Mouse (Mus musculus) hindbrain, embryonic 10.5 days (tissue): ENCODE results near the gene Ap4s1. TPM values are rescaled to one million over a fixed set of nuclear protein-coding genes. Genes with fewer than 3 reads are reported as not detected.
A peak's percentile ranks its signal among the peaks of the same experiment; 100 is the strongest.

Experiments
- DNase-seq: peaks from one replicate; pipeline ENCODE4 v3.0.0-alpha.2; 2017; ENCODE audit warnings: low spot score
- H3K27ac ChIP-seq: fragments of 300-500 bp; sonication (generic); 2 replicates; pipeline ENCODE4 v1.5.1; 2016; ENCODE audit warnings: mild to moderate bottlenecking, moderate library complexity
- H3K27me3 ChIP-seq: fragments of 300-500 bp; sonication (generic); 2 replicates; pipeline ENCODE4 v1.6.1; 2016; ENCODE audit warnings: mild to moderate bottlenecking; ENCODE audit not compliant: poor library complexity, insufficient read depth, severe bottlenecking
- H3K36me3 ChIP-seq: fragments of 300-500 bp; sonication (generic); 2 replicates; pipeline ENCODE4 v1.6.1; 2016; ENCODE audit warnings: mild to moderate bottlenecking, moderate library complexity
- H3K4me1 ChIP-seq: fragments of 300-500 bp; sonication (generic); replicated peaks from 2 replicates; pipeline ENCODE4 v1.6.1; 2016; ENCODE audit warnings: mild to moderate bottlenecking
- H3K4me3 ChIP-seq: fragments of 300-500 bp; sonication (generic); 2 replicates; pipeline ENCODE4 v1.5.1; 2016; ENCODE audit warnings: mild to moderate bottlenecking, moderate library complexity
- H3K9me3 ChIP-seq: fragments of 300-500 bp; sonication (generic); 2 replicates; pipeline ENCODE4 v1.6.1; 2016; ENCODE audit warnings: mild to moderate bottlenecking, moderate library complexity
- WGBS: fragments of 180-500 bp; shearing (Covaris S2); methylation state at CpG from one replicate; pipeline ENCODE4 v1.1.7; 2016; 5-methylcytosine and 5-hydroxymethylcytosine counted together
- polyA plus RNA-seq: library from polyadenylated mRNA; unstranded; fragments of >200 nt; fragmentation: Nextera tagmentation; extraction: Ambion mirVana; gene quantifications from 2 replicates; pipeline ENCODE4 v1.2.1, GENCODE M21; 2016

The Ap4s1 gene
- polyA plus RNA-seq, 1 experiment from 2014 or later = 48.6 TPM

- DNase-seq = no peak
- no peak overlapping the region for H3K4me3 ChIP-seq
- no peaks in the 10 kb centered on the region for H3K27me3 ChIP-seq
- H3K27ac ChIP-seq = no peak overlapping the region
- 0 out of 2 replicates have a peak, but pooled peaks cover 4% of the 10 kb centered on the region for H3K36me3 ChIP-seq
- no peaks in the 10 kb centered on the region for H3K9me3 ChIP-seq
- 72% methylated on average over 14 of the region's 14 CpGs for WGBS
- H3K4me1 ChIP-seq = peaks cover 15% of the 10 kb centered on the region
These were observed 18.3 kb downstream of the Ap4s1 start for GRCm38 (mm10) chr12:51708941-51709686.

GRCm38 (mm10) chr12:51709741-51710140 is 18.9 kb downstream of the Ap4s1 start:
- no peak for DNase-seq
- Histone ChIP-seq H3K27ac (no peak overlapping the region), H3K9me3 (no peaks in the 10 kb centered on the region), H3K4me1 (peaks cover 10% of the 10 kb centered on the region; the same call in 1 of the 2 replicates), H3K36me3 (0 out of 2 replicates have a peak, but pooled peaks cover 4% of the 10 kb centered on the region), H3K27me3 (no peaks in the 10 kb centered on the region), H3K4me3 (no peak overlapping the region)
- WGBS = 69% methylated on average over 3 of the region's 3 CpGs

GRCm38 (mm10) chr12:51710154-51710553 is 19.3 kb downstream of the Ap4s1 start:
- 0 out of 2 replicates have a peak, but pooled peaks cover 4% of the 10 kb centered on the region for H3K36me3 ChIP-seq
- no peak for DNase-seq
- H3K27ac ChIP-seq = no peak overlapping the region
- H3K4me1 ChIP-seq = peaks cover 10% of the 10 kb centered on the region; the same call in 1 of the 2 replicates
- 69% methylated on average over 5 of the region's 5 CpGs for WGBS
- H3K27me3 ChIP-seq = no peaks in the 10 kb centered on the region
- no peaks in the 10 kb centered on the region for H3K9me3 ChIP-seq
- no peak overlapping the region for H3K4me3 ChIP-seq

- DNase-seq = no peak
- Histone ChIP-seq H3K9me3 (no peaks in the 10 kb centered on the region), H3K36me3 (peaks cover 8% of the 10 kb centered on the region; the same call in 1 of the 2 replicates), H3K27ac (no peak overlapping the region), H3K27me3 (no peaks in the 10 kb centered on the region), H3K4me3 (no peak overlapping the region), H3K4me1 (peaks cover 10% of the 10 kb centered on the region; the same call in 1 of the 2 replicates)
- WGBS = 66% methylated on average over 1 of the region's 1 CpGs
These were observed 21.9 kb downstream of the Ap4s1 start for GRCm38 (mm10) chr12:51712685-51713084.

- H3K36me3 ChIP-seq = peaks cover 35% of the 10 kb centered on the region
- no peak overlapping the region for H3K4me3 ChIP-seq
- no peaks in the 10 kb centered on the region for H3K4me1 ChIP-seq
- no peak overlapping the region for H3K27ac ChIP-seq
- no peaks in the 10 kb centered on the region for H3K27me3 ChIP-seq
- WGBS = 95% methylated on average over 6 of the region's 6 CpGs
- no peak for DNase-seq
- no peaks in the 10 kb centered on the region for H3K9me3 ChIP-seq
These were observed 27.8 kb downstream of the Ap4s1 start for GRCm38 (mm10) chr12:51718617-51719016.

- WGBS = 93% methylated on average over 8 of the region's 8 CpGs
- DNase-seq = no peak
- Histone ChIP-seq H3K36me3 (peaks cover 50% of the 10 kb centered on the region), H3K9me3 (no peaks in the 10 kb centered on the region), H3K4me1 (no peaks in the 10 kb centered on the region), H3K27me3 (no peaks in the 10 kb centered on the region), H3K27ac (no peak overlapping the region), H3K4me3 (no peak overlapping the region)
These were observed 31.0 kb downstream of the Ap4s1 start for GRCm38 (mm10) chr12:51721836-51722235.

- Histone ChIP-seq H3K4me3 (no peak overlapping the region), H3K36me3 (peaks cover 33% of the 10 kb centered on the region), H3K27me3 (no peaks in the 10 kb centered on the region), H3K4me1 (no peaks in the 10 kb centered on the region), H3K9me3 (no peaks in the 10 kb centered on the region), H3K27ac (no peak overlapping the region)
- DNase-seq = no peak
- 83% methylated on average over 11 of the region's 11 CpGs for WGBS
These were observed 38.2 kb downstream of the Ap4s1 start for GRCm38 (mm10) chr12:51729058-51729457.

- H3K4me3 ChIP-seq = no peak overlapping the region
- 94% methylated on average over 9 of the region's 9 CpGs for WGBS
- DNase-seq = no peak
- no peaks in the 10 kb centered on the region for H3K27me3 ChIP-seq
- no peaks in the 10 kb centered on the region for H3K9me3 ChIP-seq
- no peak overlapping the region for H3K27ac ChIP-seq
- H3K36me3 ChIP-seq = peaks cover 30% of the 10 kb centered on the region
- no peaks in the 10 kb centered on the region for H3K4me1 ChIP-seq
These were observed 39.0 kb downstream of the Ap4s1 start for GRCm38 (mm10) chr12:51729827-51730226.

- DNase-seq = no peak
- Histone ChIP-seq H3K4me1 (0 out of 2 replicates have a peak, but pooled peaks cover 4% of the 10 kb centered on the region), H3K27me3 (no peaks in the 10 kb centered on the region), H3K4me3 (no peak overlapping the region), H3K36me3 (peaks cover 18% of the 10 kb centered on the region), H3K27ac (no peak overlapping the region), H3K9me3 (no peaks in the 10 kb centered on the region)
- WGBS = 84% methylated on average over 14 of the region's 14 CpGs
These were observed 43.9 kb downstream of the Ap4s1 start for GRCm38 (mm10) chr12:51734605-51735211.

- WGBS = 69% methylated on average over 7 of the region's 7 CpGs
- Histone ChIP-seq H3K27ac (no peak overlapping the region), H3K9me3 (no peaks in the 10 kb centered on the region), H3K27me3 (no peaks in the 10 kb centered on the region), H3K4me1 (0 out of 2 replicates have a peak, but pooled peaks cover 4% of the 10 kb centered on the region), H3K4me3 (no peak overlapping the region), H3K36me3 (peaks cover 17% of the 10 kb centered on the region)
- DNase-seq = no peak
These were observed 45.0 kb downstream of the Ap4s1 start for GRCm38 (mm10) chr12:51735840-51736271.

GRCm38 (mm10) chr12:51736381-51736780 is 45.5 kb downstream of the Ap4s1 start:
- Histone ChIP-seq H3K9me3 (no peaks in the 10 kb centered on the region), H3K4me3 (no peak overlapping the region), H3K27ac (no peak overlapping the region), H3K36me3 (peaks cover 20% of the 10 kb centered on the region), H3K4me1 (0 out of 2 replicates have a peak, but pooled peaks cover 4% of the 10 kb centered on the region), H3K27me3 (no peaks in the 10 kb centered on the region)
- DNase-seq = no peak
- WGBS = 89% methylated on average over 3 of the region's 3 CpGs

- no peak for DNase-seq
- Histone ChIP-seq H3K9me3 (no peaks in the 10 kb centered on the region), H3K4me3 (no peak overlapping the region), H3K27ac (no peak overlapping the region), H3K4me1 (0 out of 2 replicates have a peak, but pooled peaks cover 4% of the 10 kb centered on the region), H3K27me3 (no peaks in the 10 kb centered on the region), H3K36me3 (peaks cover 24% of the 10 kb centered on the region)
- WGBS = 47% methylated on average over 1 of the region's 1 CpGs
These were observed 46.0 kb downstream of the Ap4s1 start for GRCm38 (mm10) chr12:51736807-51737206.

- H3K36me3 ChIP-seq = peaks cover 54% of the 10 kb centered on the region
- no peak overlapping the region for H3K27ac ChIP-seq
- no peaks in the 10 kb centered on the region for H3K4me1 ChIP-seq
- no peaks in the 10 kb centered on the region for H3K9me3 ChIP-seq
- no peaks in the 10 kb centered on the region for H3K27me3 ChIP-seq
- H3K4me3 ChIP-seq = no peak overlapping the region
- DNase-seq = peak; percentile 22
- 86% methylated on average over 6 of the region's 6 CpGs for WGBS
These were observed 50.9 kb downstream of the Ap4s1 start for GRCm38 (mm10) chr12:51741690-51742089.
